Mouse (Mus musculus): ENCODE measurements around the gene Me1.

DNA sequence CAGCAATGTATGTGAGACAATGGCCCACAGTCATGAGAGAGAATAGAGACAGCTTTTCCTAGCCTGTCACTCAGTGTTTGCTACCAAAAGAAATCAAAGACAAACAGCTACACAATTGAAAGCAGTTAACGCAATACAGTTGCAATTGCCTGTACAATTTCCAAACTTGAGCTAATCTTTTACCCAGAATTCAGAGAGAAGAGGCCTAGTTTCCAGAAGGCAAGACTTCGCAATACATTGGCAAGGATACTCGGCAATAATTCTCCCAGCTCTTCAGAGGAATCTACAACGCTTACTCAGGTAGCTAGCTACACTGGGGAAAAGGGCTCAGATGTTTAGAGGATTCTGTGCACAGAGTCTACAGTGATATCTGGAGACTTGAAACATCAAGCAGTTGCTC lies 52.3 kb downstream of the Me1 start:
- TF ChIP-seq POLR2A (IDR thresholded peaks at IDR 0.05; ENCODE audit: borderline replicate concordance, insufficient read depth, low read length), result no peak
- TF ChIP-seq CTCF (IDR thresholded peaks at IDR 0.05; ENCODE audit: borderline replicate concordance, insufficient read depth, low read depth, low read length), result no peak

Data from cerebellum, adult 2 months (tissue).